Mouse (Mus musculus) stomach, postnatal 0 days (tissue): ENCODE results near the gene Brd3. TPM values are rescaled to one million over a fixed set of nuclear protein-coding genes. Genes with fewer than 3 reads are reported as not detected.

Experiments
- ATAC-seq: fragments of 200-750 bp; cut with Nextera tagmentation; 2 replicates; pipeline ENCODE4 v1.8.0; 2017; ENCODE audit not compliant: low FRiP score, low TSS enrichment
- DNase-seq: peaks from one replicate; pipeline ENCODE4 v3.0.0-alpha.2; 2016; ENCODE audit warnings: low spot score
- H3K27ac ChIP-seq: fragments of 300-500 bp; sonication (generic); replicated peaks from 2 replicates; pipeline ENCODE4 v1.5.1; 2014; ENCODE audit warnings: mild to moderate bottlenecking, control low read depth
- H3K27me3 ChIP-seq: fragments of 300-500 bp; sonication (generic); 2 replicates; pipeline ENCODE4 v1.6.1; 2014; ENCODE audit warnings: low read length; ENCODE audit not compliant: control insufficient read depth, insufficient read depth
- H3K36me3 ChIP-seq: fragments of 300-500 bp; sonication (generic); 2 replicates; pipeline ENCODE4 v1.6.1; 2014; ENCODE audit warnings: low read length, mixed read lengths; ENCODE audit not compliant: control insufficient read depth, insufficient read depth
- H3K4me1 ChIP-seq: fragments of 300-500 bp; sonication (generic); replicated peaks from 2 replicates; pipeline ENCODE4 v1.6.1; 2014; ENCODE audit warnings: antibody characterized with exemption; ENCODE audit not compliant: control insufficient read depth, insufficient read depth
- H3K4me2 ChIP-seq: fragments of 300-500 bp; sonication (generic); replicated peaks from 2 replicates; pipeline ENCODE4 v1.6.1; 2014; ENCODE audit warnings: low read depth, mild to moderate bottlenecking, control low read depth, moderate library complexity
- H3K4me3 ChIP-seq: fragments of 300-500 bp; sonication (generic); 2 replicates; pipeline ENCODE4 v1.5.1; 2014; ENCODE audit warnings: low read depth, low read length, control low read depth
- H3K9ac ChIP-seq: fragments of 300-500 bp; sonication (generic); 2 replicates; pipeline ENCODE4 v1.6.1; 2014; ENCODE audit warnings: mild to moderate bottlenecking, low read length, control low read depth, mixed read lengths
- H3K9me3 ChIP-seq: fragments of 300-500 bp; sonication (generic); 2 replicates; pipeline ENCODE4 v1.6.1; 2016; ENCODE audit warnings: low read length; ENCODE audit not compliant: control insufficient read depth
- CTCF ChIP-seq: IDR thresholded peaks from 2 replicates; pipeline ENCODE4 v1.5.1; 2016; ENCODE audit warnings: antibody characterized with exemption, low read depth, mild to moderate bottlenecking, moderate library complexity
- EP300 ChIP-seq: optimal IDR thresholded peaks from 2 replicates; pipeline ENCODE3; 2016; ENCODE audit warnings: antibody characterized with exemption
- WGBS: fragments of 180-500 bp; shearing (Covaris S2); extraction: QIAGEN DNeasy Blood & Tissue Kit; methylation state at CpG from one replicate; pipeline ENCODE4 v1.1.7; 2014; 5-methylcytosine and 5-hydroxymethylcytosine counted together
- polyA plus RNA-seq: library from polyadenylated mRNA; unstranded; fragments of >200 nt; fragmentation: Nextera tagmentation; extraction: Ambion mirVana; gene quantifications from 2 replicates; pipeline ENCODE4 v1.2.1, GENCODE M21; 2015

Brd3 gene
- polyA plus RNA-seq, 1 experiment from 2014 or later, result 41.0 TPM

- no peak overlapping the region for H3K9ac ChIP-seq
- no peaks in the 10 kb centered on the region for H3K27me3 ChIP-seq
- 15% methylated on average over 6 of the region's 6 CpGs for WGBS
- H3K4me1 ChIP-seq, result no peaks in the 10 kb centered on the region
- peak; percentile 45; the same call in 1 of the 2 replicates for ATAC-seq
- no peaks in the 10 kb centered on the region for H3K9me3 ChIP-seq
- H3K36me3 ChIP-seq, result no peaks in the 10 kb centered on the region
- H3K4me3 ChIP-seq, result no peak overlapping the region
- H3K4me2 ChIP-seq, result no peak overlapping the region
- peak overlapping the region; percentile 49; the same call in 1 of the 2 replicates for H3K27ac ChIP-seq
- peak; percentile 57 for TF ChIP-seq CTCF
- no peak for TF ChIP-seq EP300
- peak; percentile 52 for DNase-seq
Observed at GRCm38 (mm10) chr2:27505539-27505938, 1.9 kb downstream of the Brd3 start.

- no peak for DNase-seq
- no peaks in the 10 kb centered on the region for H3K36me3 ChIP-seq
- no peak overlapping the region for H3K4me2 ChIP-seq
- no peaks in the 10 kb centered on the region for H3K4me1 ChIP-seq
- H3K4me3 ChIP-seq, result no peak overlapping the region
- no peak for ATAC-seq
- TF ChIP-seq CTCF, result no peak
- TF ChIP-seq EP300, result no peak
- 0 out of 2 replicates have a peak overlapping the region, but pooled peaks have one; percentile 5 for H3K9ac ChIP-seq
- peak overlapping the region; percentile 49 for H3K27ac ChIP-seq
- no peaks in the 10 kb centered on the region for H3K27me3 ChIP-seq
- WGBS, result 52% methylated on average over 7 of the region's 7 CpGs
- no peaks in the 10 kb centered on the region for H3K9me3 ChIP-seq
Observed at GRCm38 (mm10) chr2:27504113-27504885, 3.2 kb downstream of the Brd3 start.

- Histone ChIP-seq H3K4me1 (no peaks in the 10 kb centered on the region), H3K9me3 (no peaks in the 10 kb centered on the region), H3K36me3 (no peaks in the 10 kb centered on the region), H3K4me3 (peak overlapping the region; percentile 32), H3K27me3 (no peaks in the 10 kb centered on the region), H3K4me2 (peak overlapping the region; percentile 54), H3K27ac (no peak overlapping the region; the same call in 1 of the 2 replicates), H3K9ac (no peak overlapping the region)
- DNase-seq (no peak), ATAC-seq (no peak; the same call in 1 of the 2 replicates)
- 45% methylated on average over 23 of the region's 23 CpGs for WGBS
- TF ChIP-seq CTCF (no peak; the same call in 1 of the 2 replicates), EP300 (no peak)
Observed at GRCm38 (mm10) chr2:27496391-27497028, 11.0 kb downstream of the Brd3 start.

GRCm38 (mm10) chr2:27493971-27494370, 13.5 kb downstream of the Brd3 start:
- no peak overlapping the region for H3K4me3 ChIP-seq
- no peaks in the 10 kb centered on the region for H3K9me3 ChIP-seq
- TF ChIP-seq CTCF (peak; percentile 29), EP300 (no peak)
- no peaks in the 10 kb centered on the region for H3K27me3 ChIP-seq
- no peak overlapping the region for H3K9ac ChIP-seq
- H3K4me1 ChIP-seq, result no peaks in the 10 kb centered on the region
- no peak overlapping the region for H3K27ac ChIP-seq
- H3K4me2 ChIP-seq, result no peak overlapping the region
- ATAC-seq (no peak), DNase-seq (no peak)
- no peaks in the 10 kb centered on the region for H3K36me3 ChIP-seq
- WGBS, result 94% methylated on average over 3 of the region's 3 CpGs

- no peaks in the 10 kb centered on the region for H3K4me1 ChIP-seq
- TF ChIP-seq CTCF, result no peak
- no peak for TF ChIP-seq EP300
- H3K27me3 ChIP-seq, result no peaks in the 10 kb centered on the region
- H3K27ac ChIP-seq, result no peak overlapping the region
- no peak overlapping the region for H3K4me2 ChIP-seq
- H3K9me3 ChIP-seq, result no peaks in the 10 kb centered on the region
- no peaks in the 10 kb centered on the region for H3K36me3 ChIP-seq
- ATAC-seq (no peak), DNase-seq (no peak)
- no peak overlapping the region for H3K4me3 ChIP-seq
- 83% methylated on average over 2 of the region's 2 CpGs for WGBS
- no peak overlapping the region for H3K9ac ChIP-seq
Observed at GRCm38 (mm10) chr2:27490939-27491338, 16.5 kb downstream of the Brd3 start.

GRCm38 (mm10) chr2:27488362-27488761, 19.1 kb downstream of the Brd3 start:
- Histone ChIP-seq H3K4me3 (no peak overlapping the region), H3K27me3 (no peaks in the 10 kb centered on the region), H3K4me2 (no peak overlapping the region), H3K9me3 (no peaks in the 10 kb centered on the region), H3K36me3 (no peaks in the 10 kb centered on the region), H3K4me1 (no peaks in the 10 kb centered on the region), H3K9ac (no peak overlapping the region), H3K27ac (no peak overlapping the region)
- DNase-seq, result no peak
- 77% methylated on average over 1 of the region's 1 CpGs for WGBS
- ATAC-seq, result no peak
- TF ChIP-seq CTCF, result no peak
- TF ChIP-seq EP300, result no peak
